Mouse (Mus musculus): ENCODE measurements around the gene Zfp428.

DNA sequence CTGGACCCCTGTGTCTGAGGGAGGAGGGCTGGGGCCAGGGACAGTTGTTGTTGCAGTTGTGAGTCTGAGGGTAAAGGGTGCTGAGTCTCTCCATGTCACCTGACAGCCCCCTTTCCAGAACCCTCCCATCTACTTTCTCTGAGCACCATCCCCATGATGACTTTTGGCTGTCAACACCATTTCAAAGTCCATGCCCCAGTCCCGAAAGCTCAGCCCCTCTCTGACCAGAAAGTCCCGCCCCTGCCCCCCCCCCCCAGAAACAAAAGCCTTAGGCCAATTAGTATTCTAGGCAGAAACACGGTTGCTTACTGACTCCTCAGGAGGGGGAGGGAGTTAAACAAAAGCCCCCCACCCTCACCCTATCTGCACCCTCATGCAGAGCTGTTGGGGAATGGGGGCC, 19.4 kb upstream of the Zfp428 start:
- TF ChIP-seq POLR2A (IDR thresholded peaks at IDR 0.05; ENCODE audit: insufficient read depth, low read depth, low read length) (no peak), CTCF (IDR thresholded peaks at IDR 0.05; ENCODE audit: insufficient read depth, low read depth, low read length) (no peak)

Data from olfactory bulb, adult 2 months (tissue).